Mouse (Mus musculus): ENCODE data around the gene Cfap77. TPM values are rescaled to one million over a fixed set of nuclear protein-coding genes. Genes with fewer than 3 reads are reported as not detected.

Cfap77 gene
- polyA plus RNA-seq, 1 experiment from 2014 or later, result 0.35 TPM

- Histone ChIP-seq H3K36me3 (peaks cover 63% of the 10 kb centered on the region), H3K27ac (no peak overlapping the region), H3K4me3 (replicated peaks) (no peak overlapping the region), H3K27me3 (no peaks in the 10 kb centered on the region), H3K9ac (no peak overlapping the region), H3K4me1 (no peaks in the 10 kb centered on the region), H3K4me2 (no peak overlapping the region), H3K9me3 (replicated peaks) (no peaks in the 10 kb centered on the region)
- no peak for ATAC-seq (replicated peaks; ENCODE audit: low FRiP score)
- whole genome bisulfite sequencing, result 87% methylated on average over 3 of the region's 3 CpGs
Observed at GRCm38 (mm10) chr2:28881275-28881674, 173.6 kb downstream of the Cfap77 start.

Other genes starting within 250 kb of the Cfap77 start
- gene Gtf3c4, start 214.7 kb downstream of the Cfap77 start, polyA plus RNA-seq (2015; fragmentation: Nextera tagmentation; extraction: Ambion mirVana), result 15.5 and 16.5 TPM in 2 replicates
- gene Ddx31, start 214.7 kb downstream of the Cfap77 start, polyA plus RNA-seq (2015; fragmentation: Nextera tagmentation; extraction: Ambion mirVana), result 14.9 and 15.6 TPM in 2 replicates
- not detected in 2 replicates for gene Barhl1, start 138.4 kb downstream of the Cfap77 start, polyA plus RNA-seq (2015; fragmentation: Nextera tagmentation; extraction: Ambion mirVana)
- gene Ttf1, start 5.2 kb upstream of the Cfap77 start, polyA plus RNA-seq (2015; fragmentation: Nextera tagmentation; extraction: Ambion mirVana), result 11.5 and 11.7 TPM in 2 replicates
- gene Setx, start 69.1 kb upstream of the Cfap77 start, polyA plus RNA-seq (2015; fragmentation: Nextera tagmentation; extraction: Ambion mirVana), result 8.2 and 11.7 TPM in 2 replicates
- 3.9 and 4.1 TPM in 2 replicates for gene Ntng2, start 197.9 kb upstream of the Cfap77 start, polyA plus RNA-seq (2015; fragmentation: Nextera tagmentation; extraction: Ambion mirVana)